Mouse (Mus musculus) neural tube, embryonic 13.5 days (tissue): ENCODE data around the gene Hhatl. TPM values are rescaled to one million over a fixed set of nuclear protein-coding genes. Genes with fewer than 3 reads are reported as not detected.

Source experiments
- ATAC-seq: fragments of 200-750 bp; cut with Nextera tagmentation; 2 replicates; pipeline ENCODE4 v1.8.0; 2017; ENCODE audit warnings: low read depth, mild to moderate bottlenecking, moderate TSS enrichment, moderate library complexity
- H3K27ac ChIP-seq: fragments of 300-500 bp; sonication (generic); replicated peaks from 2 replicates; pipeline ENCODE4 v1.5.1; 2015; ENCODE audit warnings: moderate library complexity, mild to moderate bottlenecking, inconsistent platforms
- H3K27me3 ChIP-seq: fragments of 300-500 bp; sonication (generic); 2 replicates; pipeline ENCODE4 v1.6.1; 2015; ENCODE audit warnings: mild to moderate bottlenecking, inconsistent platforms
- H3K36me3 ChIP-seq: fragments of 300-500 bp; sonication (generic); 2 replicates; pipeline ENCODE4 v1.6.1; 2015; ENCODE audit warnings: mild to moderate bottlenecking, inconsistent platforms
- H3K4me1 ChIP-seq: fragments of 300-500 bp; sonication (generic); replicated peaks from 2 replicates; pipeline ENCODE4 v1.6.1; 2015; ENCODE audit warnings: inconsistent platforms
- H3K4me2 ChIP-seq: fragments of 300-500 bp; sonication (generic); 2 replicates; pipeline ENCODE4 v1.6.1; 2015; ENCODE audit warnings: inconsistent platforms, mild to moderate bottlenecking, moderate library complexity
- H3K4me3 ChIP-seq: fragments of 300-500 bp; sonication (generic); 2 replicates; pipeline ENCODE4 v1.5.1; 2015; ENCODE audit warnings: mild to moderate bottlenecking, inconsistent platforms
- H3K9ac ChIP-seq: fragments of 300-500 bp; sonication (generic); 2 replicates; pipeline ENCODE4 v1.6.1; 2015; ENCODE audit warnings: moderate library complexity, mild to moderate bottlenecking, inconsistent platforms
- H3K9me3 ChIP-seq: fragments of 300-500 bp; sonication (generic); 2 replicates; pipeline ENCODE4 v1.6.1; 2016; ENCODE audit warnings: inconsistent platforms
- WGBS: fragments of 180-500 bp; shearing (Covaris S2); methylation state at CpG from one replicate; pipeline ENCODE4 v1.1.7; 2015; 5-methylcytosine and 5-hydroxymethylcytosine counted together
- polyA plus RNA-seq: library from polyadenylated mRNA; unstranded; fragments of >200 nt; fragmentation: Nextera tagmentation; extraction: Ambion mirVana; gene quantifications from 2 replicates; pipeline ENCODE4 v1.2.1, GENCODE M21; 2015

The Hhatl gene
- polyA plus RNA-seq, 1 experiment from 2014 or later = 0.10 TPM

- H3K4me3 ChIP-seq = no peak overlapping the region
- H3K27me3 ChIP-seq = 0 out of 2 replicates have a peak, but pooled peaks cover 8% of the 10 kb centered on the region
- H3K27ac ChIP-seq = no peak overlapping the region
- ATAC-seq = no peak
- 49% methylated on average over 6 of the region's 6 CpGs for WGBS
- H3K9ac ChIP-seq = 0 out of 2 replicates have a peak overlapping the region, but pooled peaks have one; percentile 31
- no peak overlapping the region for H3K4me2 ChIP-seq
- H3K9me3 ChIP-seq = no peaks in the 10 kb centered on the region
- peaks cover 36% of the 10 kb centered on the region for H3K4me1 ChIP-seq
- H3K36me3 ChIP-seq = no peaks in the 10 kb centered on the region
Measured at GRCm38 (mm10) chr9:121798887-121799520, 6.7 kb upstream of the Hhatl start.

- no peak overlapping the region for H3K27ac ChIP-seq
- no peak overlapping the region for H3K4me2 ChIP-seq
- no peaks in the 10 kb centered on the region for H3K36me3 ChIP-seq
- no peaks in the 10 kb centered on the region for H3K9me3 ChIP-seq
- H3K9ac ChIP-seq = no peak overlapping the region
- H3K27me3 ChIP-seq = 0 out of 2 replicates have a peak, but pooled peaks cover 8% of the 10 kb centered on the region
- H3K4me1 ChIP-seq = peaks cover 27% of the 10 kb centered on the region
- H3K4me3 ChIP-seq = no peak overlapping the region
- ATAC-seq = no peak
- WGBS = 15% methylated on average over 12 of the region's 12 CpGs
Measured at GRCm38 (mm10) chr9:121797722-121798121, 5.4 kb upstream of the Hhatl start.

GRCm38 (mm10) chr9:121794972-121795539 is 2.7 kb upstream of the Hhatl start:
- peak; percentile 48 for ATAC-seq
- Histone ChIP-seq H3K9me3 (no peaks in the 10 kb centered on the region), H3K9ac (no peak overlapping the region), H3K27ac (0 out of 2 replicates have a peak overlapping the region, but pooled peaks have one; percentile 42), H3K36me3 (no peaks in the 10 kb centered on the region), H3K4me2 (no peak overlapping the region), H3K27me3 (peaks cover 14% of the 10 kb centered on the region; the same call in 1 of the 2 replicates), H3K4me3 (no peak overlapping the region), H3K4me1 (peaks cover 27% of the 10 kb centered on the region)
- 26% methylated on average over 1 of the region's 1 CpGs for WGBS

- H3K27ac ChIP-seq = no peak overlapping the region
- H3K27me3 ChIP-seq = peaks cover 6% of the 10 kb centered on the region; the same call in 1 of the 2 replicates
- WGBS = 24% methylated on average over 5 of the region's 5 CpGs
- H3K9me3 ChIP-seq = no peaks in the 10 kb centered on the region
- H3K36me3 ChIP-seq = no peaks in the 10 kb centered on the region
- no peak for ATAC-seq
- H3K9ac ChIP-seq = no peak overlapping the region
- no peak overlapping the region for H3K4me2 ChIP-seq
- no peak overlapping the region for H3K4me3 ChIP-seq
- H3K4me1 ChIP-seq = peaks cover 22% of the 10 kb centered on the region
Measured at GRCm38 (mm10) chr9:121791206-121791605, 1.1 kb downstream of the Hhatl start.

- H3K4me1 ChIP-seq = peaks cover 4% of the 10 kb centered on the region; the same call in 1 of the 2 replicates
- no peak for ATAC-seq
- WGBS = 78% methylated on average over 2 of the region's 2 CpGs
Measured at GRCm38 (mm10) chr9:121786359-121786758, 5.9 kb downstream of the Hhatl start.

GRCm38 (mm10) chr9:121785261-121785660 is 7.0 kb downstream of the Hhatl start:
- no peaks in the 10 kb centered on the region for H3K4me1 ChIP-seq
- H3K27me3 ChIP-seq = peaks cover 3% of the 10 kb centered on the region; the same call in 1 of the 2 replicates
- no peak overlapping the region for H3K4me3 ChIP-seq
- H3K4me2 ChIP-seq = no peak overlapping the region
- no peak overlapping the region for H3K27ac ChIP-seq
- no peaks in the 10 kb centered on the region for H3K9me3 ChIP-seq
- H3K36me3 ChIP-seq = no peaks in the 10 kb centered on the region
- no peak overlapping the region for H3K9ac ChIP-seq
- no peak for ATAC-seq
- whole genome bisulfite sequencing = 86% methylated on average over 8 of the region's 8 CpGs

More at GRCm38 (mm10) chr9:121786359-121786758, 5.9 kb downstream of the Hhatl start:
- H3K4me2 ChIP-seq = no peak overlapping the region
- no peak overlapping the region for H3K4me3 ChIP-seq
- no peaks in the 10 kb centered on the region for H3K9me3 ChIP-seq
- H3K27ac ChIP-seq = no peak overlapping the region
- no peak overlapping the region for H3K9ac ChIP-seq
- peaks cover 6% of the 10 kb centered on the region; the same call in 1 of the 2 replicates for H3K27me3 ChIP-seq
- no peaks in the 10 kb centered on the region for H3K36me3 ChIP-seq

GRCm38 (mm10) chr9:121784801-121785200 is 7.5 kb downstream of the Hhatl start:
- Histone ChIP-seq H3K36me3 (no peaks in the 10 kb centered on the region), H3K4me2 (no peak overlapping the region), H3K27ac (no peak overlapping the region), H3K4me1 (no peaks in the 10 kb centered on the region), H3K9ac (no peak overlapping the region), H3K4me3 (no peak overlapping the region), H3K9me3 (no peaks in the 10 kb centered on the region), H3K27me3 (peaks cover 7% of the 10 kb centered on the region)
- no peak for ATAC-seq
- 88% methylated on average over 12 of the region's 12 CpGs for WGBS

GRCm38 (mm10) chr9:121778066-121778624 is 14.2 kb downstream of the Hhatl start:
- H3K27me3 ChIP-seq = peaks cover 52% of the 10 kb centered on the region
- H3K4me3 ChIP-seq = peak overlapping the region; percentile 34
- H3K4me2 ChIP-seq = peak overlapping the region; percentile 59
- peak overlapping the region; percentile 57 for H3K9ac ChIP-seq
- 16% methylated on average over 54 of the region's 54 CpGs for WGBS
- peak; percentile 59 for ATAC-seq
- H3K27ac ChIP-seq = no peak overlapping the region
- no peaks in the 10 kb centered on the region for H3K9me3 ChIP-seq
- H3K4me1 ChIP-seq = peaks cover 13% of the 10 kb centered on the region
- no peaks in the 10 kb centered on the region for H3K36me3 ChIP-seq

GRCm38 (mm10) chr9:121777484-121778065 is 14.7 kb downstream of the Hhatl start, which contains the start of gene Klhl40:
TSS of gene Klhl40 (plus strand) at chr9:121777607.
- peaks cover 52% of the 10 kb centered on the region for H3K27me3 ChIP-seq
- WGBS = 23% methylated on average over 30 of the region's 30 CpGs
- peak within 1 kb of the TSS; percentile 57 for H3K9ac ChIP-seq
- peaks cover 13% of the 10 kb centered on the region for H3K4me1 ChIP-seq
- peak; percentile 42 for ATAC-seq
- H3K4me3 ChIP-seq = peak within 1 kb of the TSS; percentile 34
- no peaks in the 10 kb centered on the region for H3K36me3 ChIP-seq
- H3K4me2 ChIP-seq = peak within 1 kb of the TSS; percentile 59
- no peaks in the 10 kb centered on the region for H3K9me3 ChIP-seq
- no peak within 1 kb of the TSS for H3K27ac ChIP-seq

- Histone ChIP-seq H3K4me1 (peaks cover 13% of the 10 kb centered on the region), H3K4me2 (no peak overlapping the region), H3K4me3 (no peak overlapping the region), H3K9me3 (no peaks in the 10 kb centered on the region), H3K9ac (no peak overlapping the region), H3K27me3 (peaks cover 52% of the 10 kb centered on the region), H3K36me3 (no peaks in the 10 kb centered on the region), H3K27ac (no peak overlapping the region)
- no peak for ATAC-seq
- 85% methylated on average over 7 of the region's 7 CpGs for WGBS
Measured at GRCm38 (mm10) chr9:121776511-121776910, 15.8 kb downstream of the Hhatl start.

- WGBS = 84% methylated on average over 10 of the region's 10 CpGs
- H3K36me3 ChIP-seq = no peaks in the 10 kb centered on the region
- H3K27me3 ChIP-seq = peaks cover 52% of the 10 kb centered on the region
- no peak for ATAC-seq
- H3K9ac ChIP-seq = no peak overlapping the region
- no peaks in the 10 kb centered on the region for H3K9me3 ChIP-seq
- no peak overlapping the region for H3K4me3 ChIP-seq
- no peak overlapping the region for H3K4me2 ChIP-seq
- H3K27ac ChIP-seq = no peak overlapping the region
- H3K4me1 ChIP-seq = peaks cover 13% of the 10 kb centered on the region
Measured at GRCm38 (mm10) chr9:121775951-121776350, 16.4 kb downstream of the Hhatl start.

GRCm38 (mm10) chr9:121772412-121772811 is 19.9 kb downstream of the Hhatl start:
- H3K27me3 ChIP-seq = peaks cover 20% of the 10 kb centered on the region
- 81% methylated on average over 5 of the region's 5 CpGs for WGBS
- no peak overlapping the region for H3K4me2 ChIP-seq
- no peak overlapping the region for H3K4me3 ChIP-seq
- H3K27ac ChIP-seq = no peak overlapping the region
- H3K36me3 ChIP-seq = peaks cover 18% of the 10 kb centered on the region
- H3K9ac ChIP-seq = no peak overlapping the region
- H3K9me3 ChIP-seq = no peaks in the 10 kb centered on the region
- peaks cover under 1% of the 10 kb centered on the region; the same call in 1 of the 2 replicates for H3K4me1 ChIP-seq
- ATAC-seq = no peak
